In genomic region chr5:38479545-38479907, GRCm38 (mm10) we compare ENCODE assay signal across 8 mouse cellular contexts. TPM values are rescaled to one million over a fixed set of nuclear protein-coding genes. Genes with fewer than 3 reads are reported as not detected.
DNase-seq lines count a peak whose midpoint lies in the region; ATAC-seq and TF ChIP-seq lines count a peak whose summit lies in the region.
"Not testable (repeated sequence)": the region's sequence is repeated elsewhere in the genome, so short reads cannot be mapped to it uniquely, and the experiment has no call there.

No protein-coding gene starts in this region.

- not testable (repeated sequence) for H3ac ChIP-seq in myocyte (ENCODE audit: control insufficient read depth, insufficient read length)

- not testable (repeated sequence) for H3K36me3 ChIP-seq in embryonic facial prominence, embryonic 15.5 days; heart, adult 2 months (ENCODE audit: control insufficient read depth, insufficient read depth, low read length); hindbrain, embryonic 15.5 days; limb, embryonic 11.5 days (ENCODE audit: control insufficient read depth, insufficient read depth, low read length); lung, embryonic 14.5 days (ENCODE audit: insufficient read depth); myocyte (ENCODE audit: control insufficient read depth, insufficient read depth); stomach, postnatal 0 days (ENCODE audit: control insufficient read depth, insufficient read depth, low read length)

- not testable (repeated sequence) for H3K27ac ChIP-seq in embryonic facial prominence, embryonic 15.5 days (replicated peaks); heart, adult 2 months; hindbrain, embryonic 15.5 days (replicated peaks); limb, embryonic 11.5 days (replicated peaks; ENCODE audit: low read depth, low read length)
- peak overlapping the region; percentile 69; the same call in 1 of the 2 replicates for H3K27ac ChIP-seq in lung, embryonic 14.5 days (ENCODE audit: low read depth)
- H3K27ac ChIP-seq in stomach, postnatal 0 days (replicated peaks) = peak overlapping the region; percentile 75

- TF ChIP-seq CTCF in heart, adult 2 months (IDR thresholded peaks at IDR 0.05); lung, embryonic 14.5 days (IDR thresholded peaks at IDR 0.05; ENCODE audit: low read depth); stomach, postnatal 0 days (IDR thresholded peaks at IDR 0.05; ENCODE audit: low read depth): not testable (repeated sequence)

- TF ChIP-seq EP300 in heart, adult 2 months (IDR thresholded peaks at IDR 0.05; ENCODE audit: insufficient read depth, low read depth, low read length); stomach, postnatal 0 days (optimal IDR thresholded peaks at IDR 0.05): not testable (repeated sequence)

- intact Hi-C loops in heart, adult 2 months (cut with DNase I) = not testable (repeated sequence)

- not testable (repeated sequence) for H3K9me3 ChIP-seq in embryonic facial prominence, embryonic 15.5 days (replicated peaks); hindbrain, embryonic 15.5 days; limb, embryonic 11.5 days (ENCODE audit: control insufficient read depth, low read length); lung, embryonic 14.5 days (ENCODE audit: low read depth, low read length); stomach, postnatal 0 days (ENCODE audit: control insufficient read depth, low read length)

- DNase-seq in adrenal gland, postnatal 14 days = peak; percentile 28
- not testable (repeated sequence) for DNase-seq in heart, adult 2 months; limb, embryonic 11.5 days (ENCODE audit: low spot score); lung, embryonic 14.5 days; stomach, postnatal 0 days (ENCODE audit: low spot score)

- not testable (repeated sequence) for H3K9ac ChIP-seq in embryonic facial prominence, embryonic 15.5 days; hindbrain, embryonic 15.5 days; limb, embryonic 11.5 days (ENCODE audit: low read length); lung, embryonic 14.5 days; stomach, postnatal 0 days (ENCODE audit: low read length)
- peak overlapping the region; percentile 63; the same call in 1 of the 2 replicates for H3K9ac ChIP-seq in heart, adult 2 months (ENCODE audit: low read depth, low read length)

- TF ChIP-seq POLR2A in heart, adult 2 months (IDR thresholded peaks at IDR 0.05; ENCODE audit: insufficient read depth, low read depth, low read length); myocyte (IDR thresholded peaks at IDR 0.05; ENCODE audit: insufficient read length, low read depth): not testable (repeated sequence)

- H3K4me3 ChIP-seq in embryonic facial prominence, embryonic 15.5 days (replicated peaks) = peak overlapping the region; percentile 35
- H3K4me3 ChIP-seq in heart, adult 2 months = peak overlapping the region; percentile 48; the same call in 1 of the 2 replicates
- H3K4me3 ChIP-seq in hindbrain, embryonic 15.5 days; limb, embryonic 11.5 days (ENCODE audit: low read depth, low read length): not testable (repeated sequence)
- peak overlapping the region; percentile 34 for H3K4me3 ChIP-seq in lung, embryonic 14.5 days (ENCODE audit: low read depth, low read length)
- peak overlapping the region; percentile 28 for H3K4me3 ChIP-seq in myocyte
- H3K4me3 ChIP-seq in stomach, postnatal 0 days (ENCODE audit: low read depth, low read length) = peak overlapping the region; percentile 41

- H3K27me3 ChIP-seq in embryonic facial prominence, embryonic 15.5 days; heart, adult 2 months (ENCODE audit: control insufficient read depth, insufficient read depth, low read length); hindbrain, embryonic 15.5 days; limb, embryonic 11.5 days (ENCODE audit: control insufficient read depth, insufficient read depth, low read length); lung, embryonic 14.5 days (ENCODE audit: insufficient read depth, low read length); myocyte (ENCODE audit: control insufficient read depth, insufficient read depth, insufficient read length); stomach, postnatal 0 days (ENCODE audit: control insufficient read depth, insufficient read depth, low read length): not testable (repeated sequence)

- peaks cover 17% of the 10 kb centered on the region; the same call in 1 of the 2 replicates for H3K4me1 ChIP-seq in embryonic facial prominence, embryonic 15.5 days
- H3K4me1 ChIP-seq in heart, adult 2 months (ENCODE audit: control insufficient read depth, insufficient read depth, low read length); lung, embryonic 14.5 days (ENCODE audit: insufficient read depth); stomach, postnatal 0 days (replicated peaks; ENCODE audit: control insufficient read depth, insufficient read depth): not testable (repeated sequence)
- H3K4me1 ChIP-seq in hindbrain, embryonic 15.5 days (replicated peaks) = peaks cover 15% of the 10 kb centered on the region
- H3K4me1 ChIP-seq in limb, embryonic 11.5 days (ENCODE audit: control insufficient read depth, insufficient read depth, low read length) = peaks cover 14% of the 10 kb centered on the region; the same call in 1 of the 2 replicates

- H3K79me2 ChIP-seq in heart, adult 2 months (replicated peaks; ENCODE audit: control insufficient read depth, insufficient read depth, low read length); myocyte (ENCODE audit: control insufficient read depth, insufficient read depth): not testable (repeated sequence)

- peak overlapping the region; percentile 61 for H3K4me2 ChIP-seq in embryonic facial prominence, embryonic 15.5 days (replicated peaks)
- peak overlapping the region; percentile 47 for H3K4me2 ChIP-seq in hindbrain, embryonic 15.5 days
- H3K4me2 ChIP-seq in limb, embryonic 11.5 days (ENCODE audit: low read depth, severe bottlenecking) = peak overlapping the region; percentile 46; the same call in 1 of the 2 replicates
- peak overlapping the region; percentile 69 for H3K4me2 ChIP-seq in lung, embryonic 14.5 days
- H3K4me2 ChIP-seq in myocyte (ENCODE audit: low read depth) = peak overlapping the region; percentile 90
- H3K4me2 ChIP-seq in stomach, postnatal 0 days (replicated peaks; ENCODE audit: low read depth) = peak overlapping the region; percentile 67

- not testable (repeated sequence) for ATAC-seq in embryonic facial prominence, embryonic 15.5 days (ENCODE audit: insufficient number of reproducible peaks, low FRiP score, low TSS enrichment, low read depth); limb, embryonic 11.5 days (ENCODE audit: insufficient number of reproducible peaks, low FRiP score, low TSS enrichment, low read depth)
- ATAC-seq in hindbrain, embryonic 15.5 days (ENCODE audit: low FRiP score, low read depth) = peak; percentile 10; the same call in 1 of the 2 replicates
- peak; percentile 49 for ATAC-seq in lung, embryonic 14.5 days (ENCODE audit: insufficient read depth)
- ATAC-seq in stomach, postnatal 0 days (ENCODE audit: low FRiP score, low TSS enrichment) = peak; percentile 14; the same call in 1 of the 2 replicates

RNA-seq across cellular contexts. Expression of gene Slc2a9, which starts 23.4 kb away (rescaled TPM):
- total RNA-seq in adrenal gland, postnatal 14 days (2021) = 2.7 and 5.9 TPM in 2 replicates
- 1.3 and 1.5 TPM in 2 replicates for polyA plus RNA-seq in embryonic facial prominence, embryonic 15.5 days (2015; fragmentation: Nextera tagmentation; extraction: Ambion mirVana)
- total RNA-seq in heart, adult 2 months (2021) = 1 to 10 TPM; 1.3 to 1.6 TPM
- polyA plus RNA-seq in heart, adult 2 months (2012; rRNA removed) = 1.6 and 1.9 TPM in 2 replicates
- polyA plus RNA-seq in hindbrain, embryonic 15.5 days (2015; fragmentation: Nextera tagmentation; extraction: Ambion mirVana) = 0.49 and 0.60 TPM in 2 replicates
- polyA plus RNA-seq in limb, embryonic 11.5 days (2014; fragmentation: Nextera tagmentation; extraction: Ambion mirVana) = 0.32 and 0.82 TPM in 2 replicates
- polyA plus RNA-seq in lung, embryonic 14.5 days (2014; fragmentation: Nextera tagmentation; extraction: Ambion mirVana) = 0.64 and 2.2 TPM in 2 replicates
- polyA plus RNA-seq in myocyte (2012; fragmentation: generic; extraction: Trizol) = 1.1 TPM
- polyA plus RNA-seq in stomach, postnatal 0 days (2015; fragmentation: Nextera tagmentation; extraction: Ambion mirVana) = 0.62 and 0.93 TPM in 2 replicates
